Mouse (Mus musculus): ENCODE measurements around the gene Vmn1r215.

- TF ChIP-seq CTCF (IDR thresholded peaks at IDR 0.05; ENCODE audit: control insufficient read depth, insufficient read depth, insufficient replicate concordance, low read depth, low read length) (no peak), POLR2A (IDR thresholded peaks at IDR 0.05; ENCODE audit: control insufficient read depth, low read depth, low read length) (no peak)
Observed at GRCm38 (mm10) chr13:23057778-23058177, 10.0 kb upstream of the Vmn1r215 start.
